Comparison of ENCODE assay signal across 24 mouse cellular contexts in the genomic region with DNA sequence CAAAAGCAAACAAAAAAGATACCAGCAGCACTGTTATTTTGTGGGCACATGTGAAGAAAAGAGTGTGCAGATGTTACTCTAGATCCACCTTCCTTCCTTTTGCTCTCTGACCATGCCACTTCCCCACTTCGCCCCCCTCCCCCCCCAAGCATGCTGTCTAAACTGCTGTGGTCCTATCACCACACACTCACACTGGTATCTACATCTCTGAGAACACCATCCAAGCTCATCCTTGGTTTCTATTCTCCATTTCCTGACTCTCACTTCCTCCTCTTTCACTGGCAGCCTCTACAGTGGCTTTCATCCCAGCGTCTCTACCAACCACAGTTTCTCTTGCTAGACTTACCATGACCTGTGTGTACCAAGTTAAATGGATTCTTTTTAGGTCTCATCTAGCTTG. TPM values are rescaled to one million over a fixed set of nuclear protein-coding genes. Genes with fewer than 3 reads are reported as not detected.
DNase-seq lines count a peak whose midpoint lies in the region; ATAC-seq and TF ChIP-seq lines count a peak whose summit lies in the region.
"Had no signal": no experiment of that assay in that cellular context is flagged by ENCODE, and none has a peak within 500 bp of the region (broad histone marks: within the 10 kb centered on the region; RNA-seq: fewer than 3 reads in every experiment).

No protein-coding gene starts in this region.

- no peaks in the 10 kb centered on the region for H3K27me3 ChIP-seq in spleen, adult 2 months (ENCODE audit: control insufficient read depth, insufficient read depth, low read length)
- H3K27me3 ChIP-seq in liver, embryonic 15.5 days: no peaks in the 10 kb centered on the region
- peaks cover 3% of the 10 kb centered on the region; the same call in 1 of the 2 replicates for H3K27me3 ChIP-seq in forebrain, embryonic 13.5 days
- H3K27me3 ChIP-seq: embryonic facial prominence, embryonic 12.5 days; heart, embryonic 13.5 days; midbrain, embryonic 12.5 days had no signal

- H3K36me3 ChIP-seq in spleen, adult 2 months (ENCODE audit: control insufficient read depth, insufficient read depth, low read length): no peaks in the 10 kb centered on the region
- H3K36me3 ChIP-seq in liver, embryonic 15.5 days (replicated peaks): no peaks in the 10 kb centered on the region
- no peaks in the 10 kb centered on the region for H3K36me3 ChIP-seq in forebrain, embryonic 13.5 days (ENCODE audit: poor library complexity, severe bottlenecking)
- H3K36me3 ChIP-seq: embryonic facial prominence, embryonic 12.5 days; heart, embryonic 13.5 days; limb, embryonic 13.5 days; midbrain, embryonic 12.5 days had no signal

- no peak for TF ChIP-seq CTCF in spleen, adult 2 months (IDR thresholded peaks at IDR 0.05; ENCODE audit: extremely low read depth, insufficient read depth, insufficient read length, insufficient replicate concordance)

- no peak for TF ChIP-seq POLR2A in spleen, adult 2 months (IDR thresholded peaks at IDR 0.05; ENCODE audit: low read depth, low read length)

- H3K9ac ChIP-seq in liver, embryonic 15.5 days: no peak overlapping the region
- no peak overlapping the region for H3K9ac ChIP-seq in forebrain, embryonic 13.5 days
- H3K9ac ChIP-seq: embryonic facial prominence, embryonic 12.5 days; heart, embryonic 13.5 days; limb, embryonic 13.5 days; midbrain, embryonic 12.5 days had no signal

- no peak overlapping the region for H3K4me3 ChIP-seq in spleen, adult 2 months (ENCODE audit: extremely low read depth, insufficient read depth, insufficient read length)
- no peak overlapping the region for H3K4me3 ChIP-seq in liver, embryonic 15.5 days (replicated peaks)
- no peak overlapping the region for H3K4me3 ChIP-seq in forebrain, embryonic 13.5 days
- H3K4me3 ChIP-seq: embryonic facial prominence, embryonic 12.5 days; heart, embryonic 13.5 days; limb, embryonic 13.5 days; midbrain, embryonic 12.5 days had no signal

- H3K4me1 ChIP-seq in spleen, adult 2 months (ENCODE audit: control insufficient read depth, insufficient read depth, insufficient read length): peaks cover 7% of the 10 kb centered on the region; the same call in 1 of the 2 replicates
- peaks cover 59% of the 10 kb centered on the region for H3K4me1 ChIP-seq in liver, embryonic 15.5 days (replicated peaks)
- no peaks in the 10 kb centered on the region for H3K4me1 ChIP-seq in forebrain, embryonic 13.5 days
- H3K4me1 ChIP-seq: embryonic facial prominence, embryonic 12.5 days; limb, embryonic 13.5 days; midbrain, embryonic 12.5 days had no signal

- no peaks in the 10 kb centered on the region for H3K9me3 ChIP-seq in liver, embryonic 15.5 days (replicated peaks)
- H3K9me3 ChIP-seq in forebrain, embryonic 13.5 days (replicated peaks): no peaks in the 10 kb centered on the region
- H3K9me3 ChIP-seq: embryonic facial prominence, embryonic 12.5 days; heart, embryonic 13.5 days; limb, embryonic 13.5 days; midbrain, embryonic 12.5 days had no signal

- peak; percentile 97 for ATAC-seq in common myeloid progenitor, adult 5-6 weeks (replicated peaks; ENCODE audit: low read depth, poor library complexity, severe bottlenecking)
- no peak for ATAC-seq in liver, embryonic 15.5 days (ENCODE audit: insufficient read depth)
- ATAC-seq in neutrophil, adult 5-6 weeks (ENCODE audit: extremely low read depth, insufficient number of reproducible peaks, low FRiP score, poor library complexity, severe bottlenecking): peak; percentile 44; the same call in 1 of the 2 replicates
- no peak for ATAC-seq in forebrain, embryonic 13.5 days
- ATAC-seq: CD4-positive, CD25-positive, alpha-beta regulatory T cell, adult 4 months; forebrain, embryonic 16.5 days; inflammation-experienced regulatory T-cells, adult 6 months had no signal

- 7% methylated on average over 2 of the region's 2 CpGs for WGBS in spleen, adult 2 months
- 29% methylated on average over 2 of the region's 2 CpGs for WGBS in liver, embryonic 15.5 days (ENCODE audit: insufficient replicate concordance)
- 80% methylated on average over 2 of the region's 2 CpGs for WGBS in forebrain, embryonic 13.5 days

- no peak overlapping the region for H3K27ac ChIP-seq in spleen, adult 2 months (ENCODE audit: insufficient read depth, low read length)
- H3K27ac ChIP-seq in liver, embryonic 15.5 days (replicated peaks): peak overlapping the region; percentile 97
- no peak overlapping the region for H3K27ac ChIP-seq in forebrain, embryonic 13.5 days
- H3K27ac ChIP-seq: embryonic facial prominence, embryonic 12.5 days; heart, embryonic 13.5 days; kidney, postnatal 0 days; limb, embryonic 13.5 days; midbrain, embryonic 12.5 days had no signal

- 0 out of 2 replicates have a peak overlapping the region, but pooled peaks have one; percentile 6 for H3K4me2 ChIP-seq in liver, embryonic 15.5 days
- H3K4me2 ChIP-seq in forebrain, embryonic 13.5 days: no peak overlapping the region
- H3K4me2 ChIP-seq: embryonic facial prominence, embryonic 12.5 days; heart, embryonic 13.5 days; limb, embryonic 13.5 days; midbrain, embryonic 12.5 days had no signal

- DNase-seq in spleen, adult 2 months (ENCODE audit: low read depth in 1 of 2, low spot score in 2 of 2): peak; percentile 17 to 23
- no peak for DNase-seq in spleen, postnatal 4 days (ENCODE audit: low spot score in 2 of 2)
- DNase-seq in adrenal gland, adult 8-10 months: no peak
- no peak for DNase-seq in layer of hippocampus, adult 8-10 months (ENCODE audit: low spot score in 2 of 2)
- DNase-seq: adrenal gland, adult 2 months; cerebellum, adult 11 months; cerebellum, postnatal 36 days; heart, postnatal 4 days; right cerebral cortex, postnatal 14 days; thymus, postnatal 4 days had no signal

RNA-seq across cellular contexts. Expression of a gene that starts 9.3 kb away (rescaled TPM):
- polyA plus RNA-seq in spleen, adult 2 months (2012; rRNA removed): 3.7 and 4.2 TPM in 2 replicates
- total RNA-seq in common myeloid progenitor, adult 5-6 weeks (2017): 124 and 177 TPM in 2 replicates
- 67.2 and 73.9 TPM in 2 replicates for polyA plus RNA-seq in liver, embryonic 15.5 days (2015; fragmentation: Nextera tagmentation; extraction: Ambion mirVana)
- total RNA-seq in neutrophil, adult 5-6 weeks (2017): 10.7 and 13.2 TPM in 2 replicates
- 1 to 10 TPM; 1.3 to 3.2 (median 2.5) TPM for total RNA-seq in adrenal gland, adult 8-10 months (2022)
- 1 to 10 TPM; 1.1 to 2.0 (median 1.5) TPM for total RNA-seq in layer of hippocampus, adult 8-10 months (2022)
- polyA plus RNA-seq in forebrain, embryonic 13.5 days (2015; fragmentation: Nextera tagmentation; extraction: Ambion mirVana): 130 and 133 TPM in 2 replicates

RNA-seq across cellular contexts. Expression of a gene that starts 25.0 kb away (rescaled TPM):
- 0.09 and 0.14 TPM in 2 replicates for polyA plus RNA-seq in spleen, adult 2 months (2012; rRNA removed)
- not detected in 2 replicates for total RNA-seq in common myeloid progenitor, adult 5-6 weeks (2017)
- polyA plus RNA-seq in liver, embryonic 15.5 days (2015; fragmentation: Nextera tagmentation; extraction: Ambion mirVana): 0.26 and 0.32 TPM in 2 replicates
- not detected in 2 replicates for total RNA-seq in neutrophil, adult 5-6 weeks (2017)
- 10 to 100 TPM; 43.7 to 68.9 (median 51.7) TPM for total RNA-seq in adrenal gland, adult 8-10 months (2022)
- 100 to 1,000 TPM; 231 to 282 (median 253) TPM for total RNA-seq in layer of hippocampus, adult 8-10 months (2022)
- 13.6 and 15.7 TPM in 2 replicates for polyA plus RNA-seq in forebrain, embryonic 13.5 days (2015; fragmentation: Nextera tagmentation; extraction: Ambion mirVana)
- polyA plus RNA-seq: CD4-positive, CD25-positive, alpha-beta regulatory T cell, adult 4 months; inflammation-experienced regulatory T-cells, adult 6 months had no signal

RNA-seq across cellular contexts. Expression of a gene that starts 31.9 kb away (rescaled TPM):
- polyA plus RNA-seq in spleen, adult 2 months (2012; rRNA removed): 0.28 and 0.36 TPM in 2 replicates
- not detected in 2 replicates for total RNA-seq in common myeloid progenitor, adult 5-6 weeks (2017)
- polyA plus RNA-seq in liver, embryonic 15.5 days (2015; fragmentation: Nextera tagmentation; extraction: Ambion mirVana): not detected in 2 replicates
- total RNA-seq in neutrophil, adult 5-6 weeks (2017): not detected in 2 replicates
- not detected for total RNA-seq in adrenal gland, adult 8-10 months (2022)
- total RNA-seq in layer of hippocampus, adult 8-10 months (2022): not detected
- polyA plus RNA-seq in forebrain, embryonic 13.5 days (2015; fragmentation: Nextera tagmentation; extraction: Ambion mirVana): not detected in 2 replicates
- total RNA-seq: adrenal gland, adult 2 months; gastrocnemius, postnatal 4 days; heart, postnatal 4 days; left cerebral cortex, postnatal 10 days had no signal
- polyA plus RNA-seq: adrenal gland, adult 2 months; CD4-positive, CD25-positive, alpha-beta regulatory T cell, adult 4 months; embryonic facial prominence, embryonic 12.5 days; forebrain, embryonic 16.5 days; heart, embryonic 13.5 days; inflammation-experienced regulatory T-cells, adult 6 months; kidney, postnatal 0 days; limb, embryonic 13.5 days; midbrain, embryonic 12.5 days had no signal

RNA-seq across cellular contexts. Expression of a gene that starts 42.0 kb away (rescaled TPM):
- 2.6 and 3.1 TPM in 2 replicates for polyA plus RNA-seq in spleen, adult 2 months (2012; rRNA removed)
- 0.24 and 0.96 TPM in 2 replicates for total RNA-seq in common myeloid progenitor, adult 5-6 weeks (2017)
- polyA plus RNA-seq in liver, embryonic 15.5 days (2015; fragmentation: Nextera tagmentation; extraction: Ambion mirVana): 0.20 and 0.29 TPM in 2 replicates
- total RNA-seq in neutrophil, adult 5-6 weeks (2017): not detected in 2 replicates
- 10 to 100 TPM in 2 of 4 experiments, 1 to 10 TPM in 2; 5.3 to 18.8 (median 11.2) TPM for total RNA-seq in adrenal gland, adult 8-10 months (2022)
- 1 to 10 TPM; 6.2 to 8.4 (median 6.6) TPM for total RNA-seq in layer of hippocampus, adult 8-10 months (2022)
- 1.5 and 2.0 TPM in 2 replicates for polyA plus RNA-seq in forebrain, embryonic 13.5 days (2015; fragmentation: Nextera tagmentation; extraction: Ambion mirVana)
- polyA plus RNA-seq: CD4-positive, CD25-positive, alpha-beta regulatory T cell, adult 4 months had no signal

RNA-seq across cellular contexts. Expression of a gene that starts 57.3 kb away (rescaled TPM):
- polyA plus RNA-seq in spleen, adult 2 months (2012; rRNA removed): 31.1 and 36.7 TPM in 2 replicates
- 23.8 and 36.2 TPM in 2 replicates for total RNA-seq in common myeloid progenitor, adult 5-6 weeks (2017)
- polyA plus RNA-seq in liver, embryonic 15.5 days (2015; fragmentation: Nextera tagmentation; extraction: Ambion mirVana): 35.8 and 43.5 TPM in 2 replicates
- total RNA-seq in neutrophil, adult 5-6 weeks (2017): 36.6 and 47.0 TPM in 2 replicates
- total RNA-seq in adrenal gland, adult 8-10 months (2022): 100 to 1,000 TPM; 250 to 438 (median 309) TPM
- 100 to 1,000 TPM in 3 of 4 experiments, 10 to 100 TPM in 1; 98.7 to 127 (median 107) TPM for total RNA-seq in layer of hippocampus, adult 8-10 months (2022)
- 54.0 and 58.4 TPM in 2 replicates for polyA plus RNA-seq in forebrain, embryonic 13.5 days (2015; fragmentation: Nextera tagmentation; extraction: Ambion mirVana)

Comparison
In these comparisons a context has a peak if more than half of its experiments do, and no peak if none do; other contexts are left out.
1. DNase-seq: peak in spleen, adult 2 months (2 of 2); none in spleen, postnatal 4 days (0 of 2), adrenal gland, adult 8-10 months (single experiment) and layer of hippocampus, adult 8-10 months (0 of 2).
2. ATAC-seq: peak in common myeloid progenitor, adult 5-6 weeks (single experiment) and neutrophil, adult 5-6 weeks (single experiment); none in liver, embryonic 15.5 days (single experiment) and forebrain, embryonic 13.5 days (single experiment).
3. RNA of a gene that starts 25.0 kb away (total RNA-seq): 231 to 282 TPM in layer of hippocampus, adult 8-10 months and 43.7 to 68.9 TPM in adrenal gland, adult 8-10 months; not detected in common myeloid progenitor, adult 5-6 weeks and not detected in neutrophil, adult 5-6 weeks; every median in the first group is over 10 times any median in the second.